Mouse (Mus musculus) intestine, embryonic 14.5 days (tissue): ENCODE results near the gene Ednra. TPM values are rescaled to one million over a fixed set of nuclear protein-coding genes. Genes with fewer than 3 reads are reported as not detected.

Experiments
- ATAC-seq: fragments of 200-750 bp; cut with Nextera tagmentation; replicated peaks from 2 replicates; pipeline ENCODE4 v1.8.0; 2017; ENCODE audit warnings: low read depth, moderate number of reproducible peaks, moderate TSS enrichment, moderate library complexity; ENCODE audit not compliant: low FRiP score, low TSS enrichment
- DNase-seq: peaks from one replicate; pipeline ENCODE4 v3.0.0-alpha.2; 2018; ENCODE audit warnings: low spot score
- H3K27ac ChIP-seq: fragments of 300-500 bp; sonication (generic); 2 replicates; pipeline ENCODE4 v1.5.1; 2014; ENCODE audit warnings: low read depth, mild to moderate bottlenecking, control low read depth
- H3K27me3 ChIP-seq: fragments of 300-500 bp; sonication (generic); replicated peaks from 2 replicates; pipeline ENCODE4 v1.6.1; 2014; ENCODE audit warnings: low read length, control low read depth; ENCODE audit not compliant: control insufficient read depth, insufficient read depth
- H3K36me3 ChIP-seq: fragments of 300-500 bp; sonication (generic); 2 replicates; pipeline ENCODE4 v1.6.1; 2014; ENCODE audit warnings: low read length, control low read depth; ENCODE audit not compliant: control insufficient read depth, insufficient read depth
- H3K4me1 ChIP-seq: fragments of 300-500 bp; sonication (generic); replicated peaks from 2 replicates; pipeline ENCODE4 v1.6.1; 2014; ENCODE audit warnings: low read length, control low read depth, mixed read lengths; ENCODE audit not compliant: control insufficient read depth, insufficient read depth
- H3K4me2 ChIP-seq: fragments of 300-500 bp; sonication (generic); 2 replicates; pipeline ENCODE4 v1.6.1; 2014; ENCODE audit warnings: low read length
- H3K4me3 ChIP-seq: fragments of 300-500 bp; sonication (generic); 2 replicates; pipeline ENCODE4 v1.5.1; 2014; ENCODE audit warnings: low read depth, low read length, control low read depth, mixed read lengths
- H3K9ac ChIP-seq: fragments of 300-500 bp; sonication (generic); 2 replicates; pipeline ENCODE4 v1.6.1; 2014; ENCODE audit warnings: mild to moderate bottlenecking, low read length
- H3K9me3 ChIP-seq: fragments of 300-500 bp; sonication (generic); 2 replicates; pipeline ENCODE4 v1.6.1; 2016; ENCODE audit warnings: low read length, control low read depth; ENCODE audit not compliant: control insufficient read depth
- WGBS: fragments of 180-500 bp; shearing (Covaris S2); extraction: QIAGEN DNeasy Blood & Tissue Kit; methylation state at CpG from one replicate; pipeline ENCODE4 v1.1.7; 2014; 5-methylcytosine and 5-hydroxymethylcytosine counted together
- polyA plus RNA-seq: library from polyadenylated mRNA; unstranded; fragments of >200 nt; fragmentation: Nextera tagmentation; extraction: Ambion mirVana; gene quantifications from 2 replicates; pipeline ENCODE4 v1.2.1, GENCODE M21; 2014

Ednra gene
- polyA plus RNA-seq, 1 experiment from 2014 or later, result 24.5 TPM

DNA sequence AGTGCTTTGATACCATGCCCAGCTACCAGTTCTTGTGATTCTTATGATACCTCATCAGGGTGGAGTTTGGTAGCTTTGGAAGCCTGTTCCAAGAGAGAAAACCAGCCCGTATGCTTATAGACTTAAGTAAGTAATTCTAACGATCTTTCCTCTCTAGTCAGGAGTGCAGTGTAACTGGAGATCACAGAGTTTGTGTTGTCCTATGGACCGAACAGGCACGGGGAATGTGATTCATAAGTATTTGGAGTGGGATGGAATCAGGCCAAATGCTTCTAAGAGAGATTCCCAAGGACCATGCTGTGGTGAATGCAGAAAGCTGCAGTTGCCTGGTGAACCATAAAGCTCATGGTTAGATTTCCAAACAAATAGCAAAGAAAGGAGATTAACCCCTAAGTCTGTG lies 31.2 kb upstream of the Ednra start:
- no peak overlapping the region for H3K4me3 ChIP-seq
- no peaks in the 10 kb centered on the region for H3K9me3 ChIP-seq
- H3K27me3 ChIP-seq, result no peaks in the 10 kb centered on the region
- H3K36me3 ChIP-seq, result no peaks in the 10 kb centered on the region
- no peak overlapping the region for H3K9ac ChIP-seq
- ATAC-seq (no peak), DNase-seq (no peak)
- H3K4me1 ChIP-seq, result 0 out of 2 replicates have a peak, but pooled peaks cover 4% of the 10 kb centered on the region
- no peak overlapping the region for H3K4me2 ChIP-seq
- no peak overlapping the region for H3K27ac ChIP-seq
- WGBS, result 32% methylated on average over 4 of the region's 4 CpGs

DNA sequence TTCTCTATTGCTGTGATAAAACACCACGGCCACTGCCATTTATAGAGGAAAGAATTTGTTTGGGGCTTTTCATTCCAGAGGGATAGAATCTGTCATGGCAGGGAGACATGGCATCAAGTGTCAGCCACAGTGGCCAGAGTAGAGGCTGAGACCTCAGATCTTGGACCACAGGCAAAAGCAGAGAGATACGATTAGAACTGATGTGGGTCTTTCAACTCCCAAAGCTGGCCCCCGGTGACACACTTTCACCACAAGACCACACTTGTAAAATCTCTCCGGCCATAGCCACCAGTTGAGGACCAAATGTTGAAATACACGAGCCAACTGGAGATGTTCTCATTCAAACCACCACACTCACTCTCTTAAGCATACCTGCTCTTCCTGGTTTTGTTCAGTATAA lies 29.5 kb upstream of the Ednra start:
- DNase-seq (no peak), ATAC-seq (no peak)
- no peak overlapping the region for H3K4me3 ChIP-seq
- H3K4me2 ChIP-seq, result no peak overlapping the region
- no peaks in the 10 kb centered on the region for H3K27me3 ChIP-seq
- WGBS, result 88% methylated on average over 5 of the region's 5 CpGs
- H3K36me3 ChIP-seq, result no peaks in the 10 kb centered on the region
- H3K9ac ChIP-seq, result no peak overlapping the region
- H3K9me3 ChIP-seq, result no peaks in the 10 kb centered on the region
- no peak overlapping the region for H3K27ac ChIP-seq
- 0 out of 2 replicates have a peak, but pooled peaks cover 4% of the 10 kb centered on the region for H3K4me1 ChIP-seq

DNA sequence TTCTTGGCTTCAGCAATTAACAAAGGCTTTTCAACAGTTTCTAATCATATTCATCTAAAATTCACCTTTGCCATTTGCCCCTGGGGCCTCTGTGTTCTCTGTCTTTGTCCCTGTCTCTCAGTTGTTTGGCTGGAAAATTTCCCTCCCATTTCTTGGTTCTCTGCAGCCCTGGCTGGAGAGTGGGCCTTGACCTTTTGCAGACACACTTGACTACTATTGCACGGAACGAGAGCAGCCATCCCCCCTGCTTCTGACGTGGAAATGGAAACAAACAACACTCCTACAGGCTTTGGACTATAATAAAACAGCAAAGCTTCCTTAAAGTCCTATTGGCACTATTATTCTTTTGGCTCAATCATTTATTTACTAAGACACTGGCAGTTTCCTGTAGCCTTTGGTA lies 27.8 kb upstream of the Ednra start:
- no peak for DNase-seq
- H3K27me3 ChIP-seq, result no peaks in the 10 kb centered on the region
- 43% methylated on average over 3 of the region's 3 CpGs for WGBS
- H3K4me3 ChIP-seq, result no peak overlapping the region
- no peak for ATAC-seq
- no peaks in the 10 kb centered on the region for H3K36me3 ChIP-seq
- H3K27ac ChIP-seq, result no peak overlapping the region
- no peak overlapping the region for H3K9ac ChIP-seq
- H3K4me2 ChIP-seq, result no peak overlapping the region
- no peaks in the 10 kb centered on the region for H3K9me3 ChIP-seq
- H3K4me1 ChIP-seq, result 0 out of 2 replicates have a peak, but pooled peaks cover 4% of the 10 kb centered on the region

DNA sequence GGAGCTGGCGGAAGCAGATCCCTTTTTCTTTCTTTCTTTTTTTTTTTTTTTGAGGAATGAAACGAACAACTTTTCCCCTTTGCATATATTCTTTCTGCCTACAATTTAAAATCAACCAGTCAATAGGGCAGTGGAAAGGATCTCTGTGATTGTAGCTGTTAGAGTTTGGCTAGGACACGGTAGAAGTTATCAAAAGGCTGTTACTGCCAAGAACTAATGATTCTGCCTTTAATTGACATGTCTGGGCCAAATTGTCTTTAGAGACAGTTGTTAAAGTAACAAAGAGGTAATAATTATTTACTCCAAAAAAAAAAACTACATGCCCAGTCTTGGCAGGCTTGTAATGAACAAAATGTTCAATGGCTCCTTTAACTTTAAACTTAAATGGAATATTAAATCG lies 26.1 kb upstream of the Ednra start:
- WGBS, result 53% methylated on average over 4 of the region's 4 CpGs
- no peak for DNase-seq
- Histone ChIP-seq H3K4me3 (no peak overlapping the region), H3K36me3 (no peaks in the 10 kb centered on the region), H3K27ac (no peak overlapping the region), H3K4me2 (no peak overlapping the region), H3K9me3 (no peaks in the 10 kb centered on the region), H3K9ac (no peak overlapping the region), H3K4me1 (0 out of 2 replicates have a peak, but pooled peaks cover 3% of the 10 kb centered on the region), H3K27me3 (no peaks in the 10 kb centered on the region)
- no peak for ATAC-seq

DNA sequence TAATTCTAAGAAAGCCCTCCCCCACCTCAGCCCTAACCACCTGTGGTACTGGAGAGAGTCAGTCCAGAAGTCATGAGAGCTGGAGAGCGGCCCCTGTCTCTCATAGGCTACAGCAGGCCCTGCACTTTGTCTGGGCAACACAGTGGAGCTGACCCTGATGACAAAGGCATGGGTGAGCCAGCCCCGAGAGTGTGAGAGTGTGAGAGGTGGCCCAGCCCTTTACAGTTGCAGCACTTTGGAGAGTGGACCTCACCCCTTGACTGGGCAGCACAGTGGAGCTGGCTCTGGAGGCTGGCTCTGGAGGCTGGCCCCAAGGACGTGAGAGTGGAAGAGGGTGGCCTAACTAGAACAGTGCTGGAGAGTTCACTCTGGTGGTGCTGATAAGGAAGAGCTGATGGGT lies 20.2 kb upstream of the Ednra start:
- H3K9ac ChIP-seq, result no peak overlapping the region
- H3K36me3 ChIP-seq, result no peaks in the 10 kb centered on the region
- no peaks in the 10 kb centered on the region for H3K9me3 ChIP-seq
- no peak overlapping the region for H3K4me2 ChIP-seq
- no peak overlapping the region for H3K4me3 ChIP-seq
- WGBS, result 81% methylated on average over 3 of the region's 3 CpGs
- H3K27ac ChIP-seq, result no peak overlapping the region
- H3K4me1 ChIP-seq, result no peaks in the 10 kb centered on the region
- ATAC-seq, result no peak
- no peaks in the 10 kb centered on the region for H3K27me3 ChIP-seq
- no peak for DNase-seq

DNA sequence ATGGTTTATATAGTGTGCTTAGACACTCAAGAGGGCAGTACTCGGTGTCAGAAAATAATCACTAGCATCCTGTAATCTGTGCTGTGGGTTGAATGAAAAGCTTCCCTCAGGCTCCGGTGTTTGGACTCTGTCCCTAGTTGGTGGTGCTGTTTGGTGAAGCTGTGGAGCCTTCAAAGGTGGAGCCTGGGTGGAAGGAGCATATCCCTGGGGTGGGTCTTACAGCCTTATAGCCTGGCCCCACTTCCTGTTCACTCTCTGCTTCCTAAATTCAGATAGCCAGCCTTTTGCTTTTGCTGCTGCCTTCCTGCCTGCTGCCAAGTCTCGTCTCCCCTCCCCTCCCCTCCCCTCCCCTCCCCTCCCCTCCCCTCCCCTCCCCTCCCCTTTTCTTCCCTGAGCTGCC lies 18.1 kb upstream of the Ednra start:
- no peak overlapping the region for H3K9ac ChIP-seq
- ATAC-seq (no peak), DNase-seq (no peak)
- no peaks in the 10 kb centered on the region for H3K4me1 ChIP-seq
- no peak overlapping the region for H3K4me2 ChIP-seq
- WGBS, result 38% methylated on average over 3 of the region's 3 CpGs
- no peaks in the 10 kb centered on the region for H3K9me3 ChIP-seq
- H3K4me3 ChIP-seq, result no peak overlapping the region
- H3K36me3 ChIP-seq, result no peaks in the 10 kb centered on the region
- H3K27me3 ChIP-seq, result no peaks in the 10 kb centered on the region
- H3K27ac ChIP-seq, result no peak overlapping the region

DNA sequence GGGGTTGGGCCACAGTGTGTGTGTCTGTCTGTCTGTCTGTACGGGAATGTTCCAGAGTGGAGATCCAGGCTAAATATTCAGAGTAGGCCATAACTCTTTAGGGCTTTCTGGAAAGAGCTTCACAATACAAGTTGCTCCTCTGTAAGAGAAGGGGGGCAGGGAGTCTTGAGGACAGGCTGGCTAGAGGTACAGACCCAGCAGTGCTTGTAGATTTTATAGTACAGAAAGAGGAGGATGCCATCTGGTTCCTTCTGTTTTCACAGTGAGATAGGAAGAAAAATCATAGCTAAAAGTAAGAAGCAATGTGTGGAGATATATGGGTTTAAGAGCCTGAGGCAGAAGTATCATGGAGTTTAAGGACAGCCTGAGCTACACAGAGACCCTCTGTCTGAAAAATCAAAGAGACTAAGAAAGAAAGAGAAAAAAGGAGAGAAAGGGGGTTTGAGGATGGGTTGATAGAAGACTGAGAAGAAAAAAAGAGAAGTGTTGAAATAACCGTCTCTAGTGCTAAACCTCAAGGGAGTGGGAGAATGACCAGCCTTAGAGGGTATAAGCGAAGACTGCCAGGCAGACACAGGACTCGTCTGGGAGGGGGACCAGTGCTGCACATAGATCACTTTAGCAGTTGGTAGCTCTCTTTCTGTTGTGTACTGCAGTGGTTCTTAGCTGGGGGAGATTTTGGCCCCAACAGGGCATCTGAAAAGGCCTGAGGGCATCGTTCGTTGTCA lies 16.9 kb upstream of the Ednra start:
- Histone ChIP-seq H3K4me3 (no peak overlapping the region), H3K4me1 (no peaks in the 10 kb centered on the region), H3K9ac (no peak overlapping the region), H3K9me3 (no peaks in the 10 kb centered on the region), H3K4me2 (no peak overlapping the region), H3K27ac (no peak overlapping the region), H3K27me3 (no peaks in the 10 kb centered on the region), H3K36me3 (no peaks in the 10 kb centered on the region)
- WGBS, result 90% methylated on average over 6 of the region's 6 CpGs
- ATAC-seq (no peak), DNase-seq (no peak)

DNA sequence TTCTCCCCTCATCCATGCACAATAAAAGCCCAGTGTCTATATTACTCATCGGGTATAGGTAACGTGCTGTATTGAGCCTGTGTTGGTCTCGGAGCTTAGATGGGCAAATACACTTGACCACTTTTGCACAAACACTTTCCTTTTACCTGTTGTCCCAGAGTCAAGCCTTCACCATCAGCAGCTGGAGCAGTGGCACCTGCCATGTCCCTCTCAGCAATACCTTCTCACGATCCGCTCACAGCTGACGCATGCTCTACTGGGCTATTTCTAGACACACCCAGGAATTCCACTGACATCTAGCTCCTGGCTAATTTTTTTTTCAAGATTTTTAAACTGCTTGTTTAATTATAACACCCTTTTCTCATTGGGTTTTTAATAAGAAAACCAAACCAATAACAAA lies 14.2 kb upstream of the Ednra start:
- no peak for DNase-seq
- H3K9ac ChIP-seq, result no peak overlapping the region
- no peak for ATAC-seq
- no peaks in the 10 kb centered on the region for H3K27me3 ChIP-seq
- H3K27ac ChIP-seq, result no peak overlapping the region
- H3K4me1 ChIP-seq, result no peaks in the 10 kb centered on the region
- no peak overlapping the region for H3K4me3 ChIP-seq
- no peak overlapping the region for H3K4me2 ChIP-seq
- WGBS, result 89% methylated on average over 6 of the region's 6 CpGs
- H3K9me3 ChIP-seq, result no peaks in the 10 kb centered on the region
- H3K36me3 ChIP-seq, result no peaks in the 10 kb centered on the region

DNA sequence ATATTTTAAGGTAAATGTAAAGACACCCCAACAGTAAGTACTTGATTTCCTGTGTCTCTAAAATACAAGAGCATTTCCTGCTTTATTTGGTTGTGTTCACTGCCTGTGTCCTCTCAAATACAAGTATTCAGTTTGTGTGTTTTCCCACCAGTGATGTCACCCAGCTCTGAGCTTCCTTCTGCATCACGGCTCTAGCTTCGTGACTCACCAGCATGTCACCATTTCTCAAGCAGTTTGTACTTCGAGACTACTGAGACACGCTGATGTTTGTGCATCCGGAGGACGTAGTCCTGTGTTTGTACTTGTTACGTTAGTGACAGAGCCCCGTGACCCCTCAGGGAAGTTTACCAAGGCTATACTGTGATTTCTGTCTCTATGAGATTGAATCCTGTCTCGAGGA lies 13.1 kb upstream of the Ednra start:
- no peak overlapping the region for H3K27ac ChIP-seq
- H3K9me3 ChIP-seq, result peaks cover 3% of the 10 kb centered on the region
- DNase-seq, result no peak
- no peak for ATAC-seq
- H3K4me3 ChIP-seq, result no peak overlapping the region
- WGBS, result 67% methylated on average over 9 of the region's 9 CpGs
- H3K4me2 ChIP-seq, result no peak overlapping the region
- no peaks in the 10 kb centered on the region for H3K27me3 ChIP-seq
- H3K36me3 ChIP-seq, result no peaks in the 10 kb centered on the region
- H3K4me1 ChIP-seq, result no peaks in the 10 kb centered on the region
- H3K9ac ChIP-seq, result no peak overlapping the region
